Mouse (Mus musculus) liver, adult 2 months (tissue): ENCODE results near the gene Rffl. TPM values are rescaled to one million over a fixed set of nuclear protein-coding genes. Genes with fewer than 3 reads are reported as not detected.

Experiments
- DNase-seq: peaks from one replicate; pipeline ENCODE4 v3.0.0-alpha.2; 2011; ENCODE audit warnings: low read depth, low spot score; ENCODE audit errors: extremely low read depth
- H3K27ac ChIP-seq: fragments of 200-500 bp; replicated peaks from 2 replicates; pipeline ENCODE4 v1.5.1; 2012; ENCODE audit warnings: low read depth, mild to moderate bottlenecking, control low read depth, inconsistent platforms, low read length; ENCODE audit not compliant: insufficient read depth
- H3K27me3 ChIP-seq: fragments of 200-500 bp; 2 replicates; pipeline ENCODE4 v1.6.1; 2012; ENCODE audit warnings: mild to moderate bottlenecking, moderate library complexity, low read length, inconsistent platforms; ENCODE audit not compliant: control insufficient read depth, insufficient read depth
- H3K36me3 ChIP-seq: fragments of 200-500 bp; 2 replicates; pipeline ENCODE4 v1.6.1; 2012; ENCODE audit warnings: low read length, inconsistent platforms; ENCODE audit not compliant: control insufficient read depth, insufficient read depth
- H3K4me1 ChIP-seq: fragments of 200-500 bp; 2 replicates; pipeline ENCODE4 v1.6.1; 2011; ENCODE audit warnings: low read length; ENCODE audit not compliant: control insufficient read depth, insufficient read depth
- H3K4me3 ChIP-seq: fragments of 200-500 bp; 2 replicates; pipeline ENCODE4 v1.5.1; 2011; ENCODE audit warnings: low read depth, mild to moderate bottlenecking, control low read depth, low read length, moderate library complexity; ENCODE audit not compliant: insufficient read depth
- H3K79me2 ChIP-seq: fragments of 200-500 bp; 2 replicates; pipeline ENCODE4 v1.6.1; 2012; ENCODE audit warnings: inconsistent platforms, mild to moderate bottlenecking, low read length, moderate library complexity; ENCODE audit not compliant: control insufficient read depth, insufficient read depth
- H3K9ac ChIP-seq: fragments of 200-500 bp; 2 replicates; pipeline ENCODE4 v1.6.1; 2012; ENCODE audit warnings: low read depth, mild to moderate bottlenecking, control low read depth, inconsistent platforms, low read length
- CTCF ChIP-seq: fragments of 200-500 bp; IDR thresholded peaks from 2 replicates; pipeline ENCODE4 v1.5.1; 2011; ENCODE audit warnings: low read depth, low read length, control low read depth
- POLR2A ChIP-seq: fragments of 200-500 bp; IDR thresholded peaks from 2 replicates; pipeline ENCODE4 v1.6.1; 2011; ENCODE audit warnings: low read length, control low read depth; ENCODE audit not compliant: insufficient read depth; ENCODE audit errors: extremely low read depth
- WGBS: fragments of 180-500 bp; shearing (Covaris S2); methylation state at CpG from one replicate; pipeline ENCODE4 v1.1.7; 2018; 5-methylcytosine and 5-hydroxymethylcytosine counted together
- polyA plus RNA-seq: library from polyadenylated mRNA; depleted of rRNA; stranded (reverse); fragments of >200 nt; gene quantifications from 2 replicates; pipeline ENCODE4 v1.2.3, GENCODE M21; 2012
- total RNA-seq: library from RNA; depleted of rRNA; stranded (reverse); fragments of >200 nt; gene quantifications from 2 replicates; pipeline ENCODE4 v1.2.3, GENCODE M21; 2014

The Rffl gene
- total and polyA plus RNA-seq, 2 experiments: 10.6 to 11.7 TPM

DNA sequence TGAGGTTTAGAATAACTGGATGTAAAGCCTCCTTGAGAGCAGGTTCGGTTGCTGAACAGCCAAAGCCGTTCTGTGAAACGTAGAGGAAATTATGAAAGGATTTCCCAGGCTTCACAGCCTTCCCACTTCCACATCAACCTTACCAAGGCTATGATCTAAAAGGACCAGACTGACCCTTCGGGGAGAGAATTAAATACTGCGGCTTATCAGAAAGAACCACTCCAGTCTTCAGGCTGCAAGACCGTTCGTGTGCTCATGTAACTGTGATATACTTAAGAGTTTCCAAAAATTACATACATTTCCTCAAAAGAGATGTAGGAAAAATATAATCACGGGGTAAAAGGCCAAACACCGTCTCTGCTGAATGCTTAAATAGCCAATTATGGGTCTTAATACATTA lies 8.4 kb downstream of the Rffl start:
- Histone ChIP-seq H3K4me3 (no peak overlapping the region), H3K36me3 (no peaks in the 10 kb centered on the region), H3K4me1 (peaks cover 20% of the 10 kb centered on the region), H3K27ac (no peak overlapping the region), H3K27me3 (no peaks in the 10 kb centered on the region), H3K79me2 (peaks cover 26% of the 10 kb centered on the region; the same call in 1 of the 2 replicates), H3K9ac (no peak overlapping the region)
- DNase-seq: no peak
- 92% methylated on average over 9 of the region's 9 CpGs for WGBS
- TF ChIP-seq CTCF (no peak), POLR2A (no peak)

DNA sequence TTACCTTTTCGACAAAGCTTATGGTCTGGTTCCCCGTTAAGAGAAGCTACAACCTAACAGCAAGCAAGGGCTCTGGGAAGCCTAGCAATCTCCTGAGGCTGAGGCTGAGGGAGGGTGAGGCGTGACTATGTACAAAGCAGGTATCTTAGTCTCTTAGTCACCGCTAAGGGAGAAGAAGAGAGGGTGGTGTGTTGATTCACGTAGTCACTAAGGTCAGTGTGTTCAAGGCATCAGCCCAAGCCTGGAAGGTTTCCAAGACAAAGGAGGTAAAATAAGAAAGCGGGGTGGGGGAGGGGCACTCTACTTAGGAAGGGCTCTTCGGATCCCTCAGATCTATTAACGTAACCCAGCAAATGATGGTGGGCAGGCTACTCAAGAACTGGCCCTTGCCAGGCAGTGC lies 9.5 kb downstream of the Rffl start:
- no peaks in the 10 kb centered on the region for H3K36me3 ChIP-seq
- peaks cover 26% of the 10 kb centered on the region; the same call in 1 of the 2 replicates for H3K79me2 ChIP-seq
- TF ChIP-seq POLR2A (no peak), CTCF (no peak)
- WGBS: 29% methylated on average over 8 of the region's 8 CpGs
- no peak overlapping the region for H3K4me3 ChIP-seq
- no peak overlapping the region for H3K9ac ChIP-seq
- DNase-seq: peak; percentile 70
- peaks cover 26% of the 10 kb centered on the region for H3K4me1 ChIP-seq
- H3K27ac ChIP-seq: no peak overlapping the region; the same call in 1 of the 2 replicates
- no peaks in the 10 kb centered on the region for H3K27me3 ChIP-seq

DNA sequence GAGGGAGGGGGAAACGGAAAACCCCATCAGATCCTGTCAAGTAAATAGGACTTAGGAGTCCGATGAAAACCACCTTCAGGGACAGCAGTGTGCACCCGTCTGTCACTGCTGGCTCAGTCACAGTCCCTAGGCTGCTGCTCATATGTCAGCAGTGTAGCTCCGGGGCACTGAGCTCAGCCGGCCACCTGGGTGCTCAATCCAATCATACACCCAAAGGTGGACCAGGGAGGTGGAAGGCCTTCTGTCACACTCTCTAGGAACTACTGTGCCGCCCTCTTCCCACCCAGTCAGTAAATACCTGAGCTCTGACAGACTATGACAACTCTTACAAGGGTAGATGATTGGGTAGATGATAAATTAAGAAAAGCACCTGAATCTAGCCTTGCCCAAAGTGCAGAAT lies 10.3 kb downstream of the Rffl start:
- peaks cover 28% of the 10 kb centered on the region for H3K79me2 ChIP-seq
- H3K9ac ChIP-seq: no peak overlapping the region
- H3K36me3 ChIP-seq: no peaks in the 10 kb centered on the region
- DNase-seq: no peak
- peaks cover 32% of the 10 kb centered on the region for H3K4me1 ChIP-seq
- TF ChIP-seq CTCF (no peak), POLR2A (no peak)
- no peaks in the 10 kb centered on the region for H3K27me3 ChIP-seq
- H3K27ac ChIP-seq: no peak overlapping the region
- 91% methylated on average over 6 of the region's 6 CpGs for WGBS
- no peak overlapping the region for H3K4me3 ChIP-seq

DNA sequence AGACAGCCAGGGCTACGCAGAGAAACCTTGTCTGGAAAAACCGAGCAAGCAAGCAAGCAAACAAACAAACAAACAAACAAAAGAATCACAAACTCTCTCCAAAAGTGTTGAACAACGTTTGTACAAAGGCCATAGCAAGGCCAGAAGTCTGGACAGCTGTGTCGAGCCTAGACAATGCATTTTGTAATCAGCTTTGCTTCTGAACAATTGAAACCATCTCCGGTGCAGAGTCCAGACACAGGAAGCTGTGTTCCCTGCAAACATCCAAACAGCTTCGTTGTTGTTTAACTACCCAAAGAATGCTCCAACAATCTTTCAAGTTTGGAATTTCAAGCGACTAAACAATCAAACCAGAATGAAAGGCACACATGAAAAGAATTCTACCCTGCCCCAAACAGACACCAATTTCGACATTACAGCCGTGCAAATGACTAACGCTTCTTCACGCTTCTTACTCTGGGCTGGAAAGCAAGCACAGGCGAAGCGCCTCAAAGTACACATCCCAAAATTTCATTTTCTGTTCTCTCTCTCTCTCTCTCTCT lies 13.6 kb downstream of the Rffl start:
- H3K9ac ChIP-seq: no peak overlapping the region
- H3K4me1 ChIP-seq: peaks cover 50% of the 10 kb centered on the region
- H3K27me3 ChIP-seq: no peaks in the 10 kb centered on the region
- no peak overlapping the region for H3K4me3 ChIP-seq
- H3K36me3 ChIP-seq: no peaks in the 10 kb centered on the region
- H3K27ac ChIP-seq: peak overlapping the region; percentile 83
- WGBS: 13% methylated on average over 13 of the region's 13 CpGs
- TF ChIP-seq CTCF (no peak), POLR2A (no peak)
- H3K79me2 ChIP-seq: peaks cover 25% of the 10 kb centered on the region
- DNase-seq: peak; percentile 98

DNA sequence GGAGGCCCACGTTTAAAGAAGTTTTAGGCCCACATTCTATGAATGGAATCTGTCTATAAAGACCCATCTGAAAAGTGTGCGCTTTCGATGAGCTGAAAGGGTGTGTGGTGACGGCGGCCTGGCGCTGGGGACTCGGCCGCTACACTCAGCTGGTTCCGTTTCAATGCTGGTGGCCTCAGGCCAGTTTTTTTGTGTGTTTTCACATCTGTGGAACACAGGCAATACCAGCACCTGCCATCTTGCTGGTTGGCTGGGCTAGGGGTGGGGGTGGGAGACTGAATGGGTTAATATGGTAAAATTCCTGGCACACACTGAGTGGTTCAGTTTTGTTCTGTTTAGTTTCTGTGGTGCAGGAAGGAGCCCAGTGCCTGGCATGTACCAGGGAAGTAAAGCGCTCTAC lies 15.0 kb downstream of the Rffl start:
- no peak overlapping the region for H3K4me3 ChIP-seq
- peak; percentile 61 for DNase-seq
- no peaks in the 10 kb centered on the region for H3K36me3 ChIP-seq
- no peaks in the 10 kb centered on the region for H3K27me3 ChIP-seq
- H3K27ac ChIP-seq: peak overlapping the region; percentile 19; the same call in 1 of the 2 replicates
- no peak overlapping the region for H3K9ac ChIP-seq
- WGBS: 75% methylated on average over 10 of the region's 10 CpGs
- H3K4me1 ChIP-seq: peaks cover 42% of the 10 kb centered on the region
- peaks cover 24% of the 10 kb centered on the region for H3K79me2 ChIP-seq
- TF ChIP-seq CTCF (no peak), POLR2A (no peak)

- DNase-seq: no peak
- TF ChIP-seq POLR2A (no peak), CTCF (no peak)
- Histone ChIP-seq H3K4me1 (peaks cover 42% of the 10 kb centered on the region), H3K9ac (no peak overlapping the region), H3K36me3 (no peaks in the 10 kb centered on the region), H3K27me3 (no peaks in the 10 kb centered on the region), H3K27ac (0 out of 2 replicates have a peak overlapping the region, but pooled peaks have one; percentile 2), H3K4me3 (no peak overlapping the region), H3K79me2 (peaks cover 29% of the 10 kb centered on the region)
- 95% methylated on average over 9 of the region's 9 CpGs for WGBS
Observed at GRCm38 (mm10) chr11:82855327-82855973, 15.6 kb downstream of the Rffl start.
